Mouse (Mus musculus) ES-E14 (cell line): Measurements from ENCODE around the gene Ywhag.

Source experiments
- MAFK ChIP-seq: IDR thresholded peaks from 2 replicates; pipeline ENCODE4 v1.6.1; 2014; ENCODE audit warnings: mild to moderate bottlenecking, low read depth, low read length, inconsistent platforms; ENCODE audit not compliant: insufficient read depth
- ZNF384 ChIP-seq: IDR thresholded peaks from 2 replicates; pipeline ENCODE4 v1.6.1; 2012; ENCODE audit warnings: low read depth, low read length, inconsistent platforms

DNA sequence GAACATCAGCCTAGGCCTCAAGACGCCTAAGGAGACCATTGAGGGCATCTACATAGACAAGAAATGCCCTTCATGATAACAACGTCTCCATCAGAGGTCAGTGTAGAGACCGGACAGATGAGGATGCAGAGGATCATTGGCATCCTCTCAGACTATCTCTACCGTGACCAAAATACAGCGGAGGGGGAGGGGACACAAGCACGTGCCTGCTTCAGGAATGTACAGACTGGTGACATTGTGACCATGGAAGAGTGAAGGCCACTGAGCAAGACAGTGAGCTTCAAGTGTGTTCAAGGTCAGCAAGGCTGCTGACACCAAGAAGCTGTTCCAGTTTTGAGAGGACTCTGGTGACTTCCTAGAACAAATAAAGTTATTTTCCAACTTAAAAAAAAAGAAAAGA lies 39.5 kb downstream of the Ywhag start:
- TF ChIP-seq ZNF384: no peak
- TF ChIP-seq MAFK: no peak
